Mouse (Mus musculus): Measurements from ENCODE around the gene Fgfr2. TPM values are rescaled to one million over a fixed set of nuclear protein-coding genes. Genes with fewer than 3 reads are reported as not detected.
"Not testable (repeated sequence)": the region's sequence is repeated elsewhere in the genome, so short reads cannot be mapped to it uniquely, and the experiment has no call there.

Fgfr2 gene
- polyA plus RNA-seq, 1 experiment from 2014 or later, result 11.4 TPM

- Histone ChIP-seq H3K27me3 (ENCODE audit: control insufficient read depth, insufficient read depth, low read depth, low read length) (no peaks in the 10 kb centered on the region), H3K36me3 (ENCODE audit: control insufficient read depth, insufficient read depth) (no peaks in the 10 kb centered on the region), H3K4me2 (ENCODE audit: low read depth, low read length) (no peak overlapping the region), H3K9ac (ENCODE audit: low read depth, low read length) (no peak overlapping the region), H3K4me1 (ENCODE audit: control insufficient read depth, low read depth, low read length) (peaks cover 2% of the 10 kb centered on the region; the same call in 1 of the 2 replicates), H3K9me3 (replicated peaks; ENCODE audit: control insufficient read depth, low read length) (no peaks in the 10 kb centered on the region), H3K27ac (ENCODE audit: low read length) (no peak overlapping the region), H3K4me3 (ENCODE audit: low read depth, low read length) (no peak overlapping the region)
- no peak for ATAC-seq (ENCODE audit: low read depth)
- 61% methylated on average over 4 of the region's 4 CpGs for WGBS (ENCODE audit: insufficient replicate concordance)
Observed at GRCm38 (mm10) chr7:132666516-132666915, 456.6 kb downstream of the Fgfr2 start.

- H3K27ac ChIP-seq (ENCODE audit: low read length), result no peak overlapping the region
- no peak overlapping the region for H3K4me2 ChIP-seq (ENCODE audit: low read depth, low read length)
- no peaks in the 10 kb centered on the region for H3K9me3 ChIP-seq (replicated peaks; ENCODE audit: control insufficient read depth, low read length)
- no peak overlapping the region for H3K9ac ChIP-seq (ENCODE audit: low read depth, low read length)
- H3K27me3 ChIP-seq (ENCODE audit: control insufficient read depth, insufficient read depth, low read depth, low read length), result no peaks in the 10 kb centered on the region
- WGBS (ENCODE audit: insufficient replicate concordance), result 64% methylated on average over 8 of the region's 8 CpGs
- no peak for ATAC-seq (ENCODE audit: low read depth)
- peaks cover 2% of the 10 kb centered on the region; the same call in 1 of the 2 replicates for H3K4me1 ChIP-seq (ENCODE audit: control insufficient read depth, low read depth, low read length)
- no peaks in the 10 kb centered on the region for H3K36me3 ChIP-seq (ENCODE audit: control insufficient read depth, insufficient read depth)
- H3K4me3 ChIP-seq (ENCODE audit: low read depth, low read length), result no peak overlapping the region
Observed at GRCm38 (mm10) chr7:132665664-132666382, 457.3 kb downstream of the Fgfr2 start.

GRCm38 (mm10) chr7:132664815-132665214 lies 458.3 kb downstream of the Fgfr2 start:
- Histone ChIP-seq H3K27me3 (ENCODE audit: control insufficient read depth, insufficient read depth, low read depth, low read length) (no peaks in the 10 kb centered on the region), H3K4me3 (ENCODE audit: low read depth, low read length) (no peak overlapping the region), H3K27ac (ENCODE audit: low read length) (no peak overlapping the region), H3K4me2 (ENCODE audit: low read depth, low read length) (no peak overlapping the region), H3K9ac (ENCODE audit: low read depth, low read length) (no peak overlapping the region), H3K4me1 (ENCODE audit: control insufficient read depth, low read depth, low read length) (peaks cover 2% of the 10 kb centered on the region; the same call in 1 of the 2 replicates), H3K9me3 (replicated peaks; ENCODE audit: control insufficient read depth, low read length) (no peaks in the 10 kb centered on the region), H3K36me3 (ENCODE audit: control insufficient read depth, insufficient read depth) (no peaks in the 10 kb centered on the region)
- WGBS (ENCODE audit: insufficient replicate concordance), result 60% methylated on average over 6 of the region's 6 CpGs
- ATAC-seq (ENCODE audit: low read depth), result peak; percentile 59

GRCm38 (mm10) chr7:132662831-132663230 lies 460.3 kb downstream of the Fgfr2 start:
- H3K27ac ChIP-seq (ENCODE audit: low read length); H3K4me1 ChIP-seq (ENCODE audit: control insufficient read depth, low read depth, low read length); H3K9me3 ChIP-seq (replicated peaks; ENCODE audit: control insufficient read depth, low read length); H3K9ac ChIP-seq (ENCODE audit: low read depth, low read length); H3K4me2 ChIP-seq (ENCODE audit: low read depth, low read length); H3K4me3 ChIP-seq (ENCODE audit: low read depth, low read length); H3K27me3 ChIP-seq (ENCODE audit: control insufficient read depth, insufficient read depth, low read depth, low read length); H3K36me3 ChIP-seq (ENCODE audit: control insufficient read depth, insufficient read depth); ATAC-seq (ENCODE audit: low read depth): not testable (repeated sequence)
- 58% methylated on average over 6 of the region's 6 CpGs for WGBS (ENCODE audit: insufficient replicate concordance)

GRCm38 (mm10) chr7:132659633-132660032 lies 463.5 kb downstream of the Fgfr2 start:
- H3K9ac ChIP-seq (ENCODE audit: low read depth, low read length), result no peak overlapping the region
- H3K4me1 ChIP-seq (ENCODE audit: control insufficient read depth, low read depth, low read length), result peaks cover 7% of the 10 kb centered on the region
- 43% methylated on average over 7 of the region's 7 CpGs for WGBS (ENCODE audit: insufficient replicate concordance)
- H3K36me3 ChIP-seq (ENCODE audit: control insufficient read depth, insufficient read depth), result no peaks in the 10 kb centered on the region
- H3K4me2 ChIP-seq (ENCODE audit: low read depth, low read length), result no peak overlapping the region
- no peak for ATAC-seq (ENCODE audit: low read depth)
- H3K9me3 ChIP-seq (replicated peaks; ENCODE audit: control insufficient read depth, low read length), result no peaks in the 10 kb centered on the region
- no peaks in the 10 kb centered on the region for H3K27me3 ChIP-seq (ENCODE audit: control insufficient read depth, insufficient read depth, low read depth, low read length)
- no peak overlapping the region for H3K4me3 ChIP-seq (ENCODE audit: low read depth, low read length)
- no peak overlapping the region for H3K27ac ChIP-seq (ENCODE audit: low read length)

GRCm38 (mm10) chr7:132658688-132659087 lies 464.5 kb downstream of the Fgfr2 start:
- Histone ChIP-seq H3K4me2 (ENCODE audit: low read depth, low read length) (no peak overlapping the region), H3K4me1 (ENCODE audit: control insufficient read depth, low read depth, low read length) (peaks cover 6% of the 10 kb centered on the region), H3K27ac (ENCODE audit: low read length) (no peak overlapping the region), H3K36me3 (ENCODE audit: control insufficient read depth, insufficient read depth) (no peaks in the 10 kb centered on the region), H3K4me3 (ENCODE audit: low read depth, low read length) (no peak overlapping the region), H3K27me3 (ENCODE audit: control insufficient read depth, insufficient read depth, low read depth, low read length) (no peaks in the 10 kb centered on the region), H3K9ac (ENCODE audit: low read depth, low read length) (no peak overlapping the region), H3K9me3 (replicated peaks; ENCODE audit: control insufficient read depth, low read length) (no peaks in the 10 kb centered on the region)
- no peak for ATAC-seq (ENCODE audit: low read depth)
- WGBS (ENCODE audit: insufficient replicate concordance), result 71% methylated on average over 5 of the region's 5 CpGs

DNA sequence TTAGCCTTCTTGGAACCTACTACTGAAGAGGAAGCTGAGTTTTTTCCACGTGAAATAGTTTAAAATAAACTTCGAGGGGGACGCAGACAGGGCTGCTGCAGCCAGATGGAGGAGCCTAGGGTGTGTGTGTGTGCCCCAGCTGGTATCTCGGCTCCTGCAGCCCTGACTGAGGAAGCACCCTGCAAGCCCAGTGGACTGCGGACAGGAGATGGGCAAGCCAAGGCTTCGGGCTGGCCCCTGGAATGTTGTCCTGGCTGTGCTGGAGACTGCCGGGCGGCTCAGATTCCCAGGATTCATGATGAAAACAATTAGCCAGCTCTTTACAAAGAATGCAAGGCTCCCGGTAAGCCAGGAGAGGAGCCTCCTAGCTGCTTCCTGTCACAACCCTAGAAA lies 465.1 kb downstream of the Fgfr2 start:
- H3K36me3 ChIP-seq (ENCODE audit: control insufficient read depth, insufficient read depth), result no peaks in the 10 kb centered on the region
- H3K27me3 ChIP-seq (ENCODE audit: control insufficient read depth, insufficient read depth, low read depth, low read length), result no peaks in the 10 kb centered on the region
- H3K9me3 ChIP-seq (replicated peaks; ENCODE audit: control insufficient read depth, low read length), result no peaks in the 10 kb centered on the region
- H3K9ac ChIP-seq (ENCODE audit: low read depth, low read length), result no peak overlapping the region
- peaks cover 6% of the 10 kb centered on the region for H3K4me1 ChIP-seq (ENCODE audit: control insufficient read depth, low read depth, low read length)
- no peak overlapping the region for H3K4me3 ChIP-seq (ENCODE audit: low read depth, low read length)
- peak overlapping the region; percentile 18; the same call in 1 of the 2 replicates for H3K27ac ChIP-seq (ENCODE audit: low read length)
- H3K4me2 ChIP-seq (ENCODE audit: low read depth, low read length), result no peak overlapping the region
- no peak for ATAC-seq (ENCODE audit: low read depth)
- 40% methylated on average over 9 of the region's 9 CpGs for WGBS (ENCODE audit: insufficient replicate concordance)

DNA sequence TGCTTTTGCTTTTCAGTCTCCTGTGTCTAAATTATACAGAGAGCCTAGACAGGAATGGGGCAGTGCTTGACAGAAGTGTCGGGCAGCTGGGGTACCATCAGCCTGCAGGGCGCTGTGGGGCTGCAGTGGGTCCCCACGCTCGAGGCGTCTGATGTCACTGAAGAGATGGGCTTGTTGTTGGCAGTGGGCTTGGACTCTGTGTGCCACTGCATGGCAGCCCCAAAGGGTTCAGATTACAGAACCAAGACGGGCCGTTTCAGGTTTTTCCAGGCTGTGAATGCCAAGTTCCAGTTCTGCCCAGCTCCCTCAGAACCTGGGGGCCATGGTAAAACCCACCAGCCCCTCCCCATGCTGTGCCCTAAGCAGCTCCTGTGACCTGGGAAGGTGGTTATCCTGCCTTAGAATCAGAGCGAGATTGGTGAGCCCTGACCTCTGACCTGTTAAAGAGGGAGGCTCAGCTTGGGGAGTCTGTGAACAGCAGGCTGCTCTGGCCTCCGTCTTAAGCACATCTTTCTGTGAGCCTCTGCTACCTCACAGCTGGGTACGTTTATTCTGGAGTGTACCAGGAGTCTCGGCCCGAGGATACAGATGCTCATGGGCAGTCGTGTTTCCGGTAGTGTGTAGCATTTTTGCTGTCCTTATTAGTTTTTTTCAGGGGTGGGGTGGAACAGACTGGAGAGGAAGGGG lies 465.6 kb downstream of the Fgfr2 start:
- Histone ChIP-seq H3K9ac (ENCODE audit: low read depth, low read length) (no peak overlapping the region), H3K4me1 (ENCODE audit: control insufficient read depth, low read depth, low read length) (peaks cover 6% of the 10 kb centered on the region), H3K36me3 (ENCODE audit: control insufficient read depth, insufficient read depth) (no peaks in the 10 kb centered on the region), H3K27ac (ENCODE audit: low read length) (no peak overlapping the region), H3K9me3 (replicated peaks; ENCODE audit: control insufficient read depth, low read length) (no peaks in the 10 kb centered on the region), H3K4me3 (ENCODE audit: low read depth, low read length) (no peak overlapping the region), H3K4me2 (ENCODE audit: low read depth, low read length) (no peak overlapping the region), H3K27me3 (ENCODE audit: control insufficient read depth, insufficient read depth, low read depth, low read length) (no peaks in the 10 kb centered on the region)
- WGBS (ENCODE audit: insufficient replicate concordance), result 57% methylated on average over 14 of the region's 14 CpGs
- no peak for ATAC-seq (ENCODE audit: low read depth)

DNA sequence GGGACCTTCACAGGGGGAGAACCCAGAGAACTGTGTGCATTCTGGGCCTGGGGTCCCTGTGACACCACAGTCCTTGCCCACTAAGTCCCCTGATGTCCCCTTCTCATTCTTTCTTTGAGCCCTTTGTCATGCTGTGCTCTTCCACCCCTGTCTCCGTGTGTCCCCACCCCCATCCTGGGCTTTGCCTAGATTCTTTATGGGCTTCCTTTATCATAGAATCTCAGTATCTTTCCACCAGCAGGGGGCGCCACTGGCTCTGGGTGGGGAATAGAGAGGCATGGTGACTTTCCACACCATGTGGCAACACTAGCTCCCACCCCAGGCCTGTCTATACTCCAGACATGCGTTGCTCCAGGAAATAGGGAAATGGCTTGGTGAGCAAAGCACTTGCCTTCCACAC lies 466.6 kb downstream of the Fgfr2 start:
- Histone ChIP-seq H3K36me3 (ENCODE audit: control insufficient read depth, insufficient read depth) (no peaks in the 10 kb centered on the region), H3K27me3 (ENCODE audit: control insufficient read depth, insufficient read depth, low read depth, low read length) (no peaks in the 10 kb centered on the region), H3K27ac (ENCODE audit: low read length) (peak overlapping the region; percentile 61; the same call in 1 of the 2 replicates), H3K4me2 (ENCODE audit: low read depth, low read length) (peak overlapping the region; percentile 35), H3K9ac (ENCODE audit: low read depth, low read length) (no peak overlapping the region), H3K4me1 (ENCODE audit: control insufficient read depth, low read depth, low read length) (peaks cover 6% of the 10 kb centered on the region), H3K9me3 (replicated peaks; ENCODE audit: control insufficient read depth, low read length) (no peaks in the 10 kb centered on the region), H3K4me3 (ENCODE audit: low read depth, low read length) (no peak overlapping the region)
- 3% methylated on average over 3 of the region's 3 CpGs for WGBS (ENCODE audit: insufficient replicate concordance)
- ATAC-seq (ENCODE audit: low read depth), result peak; percentile 45
